Mouse (Mus musculus) frontal cortex, postnatal 10 days (tissue): ENCODE measurements around the gene Jakmip3.
A peak's percentile ranks its signal among the peaks of the same experiment; 100 is the strongest.

Source experiments
- DNase-seq, 2 experiments: peaks; one replicate each; pipeline ENCODE4 v3.0.0; 2022; ENCODE audit warnings: low spot score in 2 of 2, mixed read lengths in 1 of 2

The Jakmip3 gene

GRCm38 (mm10) chr7:138940612-138941461, at the start of gene Jakmip3:
Gene Jakmip3 (plus strand): TSS chr7:138940730.
- DNase-seq, result peak; percentile 40

DNA sequence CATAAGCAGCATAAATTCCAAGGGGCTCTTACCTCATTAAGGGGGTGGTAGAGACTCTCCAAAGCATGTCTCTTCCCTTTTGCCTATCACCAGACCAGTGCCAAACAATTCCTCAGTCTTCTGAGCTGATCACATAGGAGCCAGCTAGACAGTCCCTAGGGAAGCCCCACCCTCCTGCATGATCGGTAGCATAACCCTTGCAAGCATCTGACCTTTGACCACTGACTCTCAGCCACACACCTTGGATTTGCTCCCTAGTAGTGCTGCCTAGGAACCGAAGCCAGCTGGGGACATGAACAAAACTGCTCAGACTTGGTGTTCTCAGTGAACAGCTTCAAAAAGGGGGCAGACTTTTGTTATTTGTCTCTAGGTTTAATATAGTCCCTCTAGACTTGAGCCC, 42.4 kb upstream of the Jakmip3 start:
- DNase-seq, result no peak

- no peak for DNase-seq
Observed at GRCm38 (mm10) chr7:138898743-138899142, 41.8 kb upstream of the Jakmip3 start.

DNA sequence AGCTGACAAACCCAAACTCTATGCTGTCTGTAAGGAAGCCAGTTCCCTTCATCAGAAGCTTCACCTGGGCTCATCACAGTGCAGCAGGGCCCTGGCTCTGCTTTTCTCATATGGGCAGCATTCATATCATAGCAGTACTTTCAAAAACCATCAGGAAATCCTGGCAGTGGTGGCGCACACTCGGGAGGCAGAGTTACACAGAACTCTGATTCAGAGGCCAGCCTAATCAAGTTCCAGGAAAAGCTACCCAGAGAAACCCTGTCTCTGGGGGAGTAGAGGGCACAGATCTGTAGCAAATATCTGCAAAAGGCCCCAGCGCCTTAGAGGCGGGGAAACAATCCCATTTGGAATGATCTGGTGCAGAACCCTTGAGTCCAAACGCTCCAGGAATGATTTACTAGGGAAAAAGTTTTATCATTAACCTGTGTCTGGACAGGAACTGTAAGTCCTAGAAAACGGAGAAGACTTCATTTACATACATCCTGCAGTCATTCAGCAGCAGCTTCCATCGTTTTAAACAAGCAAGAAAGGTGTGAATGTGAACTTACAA, 36.6 kb upstream of the Jakmip3 start:
- no peak for DNase-seq

- DNase-seq, result no peak
Observed at GRCm38 (mm10) chr7:138906441-138906840, 34.1 kb upstream of the Jakmip3 start.

GRCm38 (mm10) chr7:138907043-138907442, 33.5 kb upstream of the Jakmip3 start:
- DNase-seq, result peak in 1 of 2 experiments; percentile 17

DNA sequence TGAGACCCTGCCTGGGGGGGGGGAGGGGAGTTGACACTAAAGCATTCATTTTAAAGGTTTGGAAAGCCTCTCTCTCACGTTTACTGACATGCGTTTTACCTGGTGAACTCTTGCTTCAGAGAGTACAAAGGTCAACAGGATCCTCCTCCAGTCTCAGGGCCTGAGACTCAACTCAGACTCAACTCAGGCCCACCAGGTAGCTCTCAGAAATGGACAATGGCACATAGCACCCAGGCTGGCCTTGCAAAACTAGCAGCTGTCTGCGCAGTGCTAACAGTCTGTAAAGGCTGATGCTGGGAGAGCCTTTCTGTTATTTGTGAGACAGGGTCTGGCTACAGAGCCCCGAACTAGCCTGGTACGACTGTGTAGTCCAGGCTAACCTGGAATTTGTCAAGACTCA, 32.6 kb upstream of the Jakmip3 start:
- DNase-seq, result no peak

GRCm38 (mm10) chr7:138908768-138909276, 31.7 kb upstream of the Jakmip3 start:
- no peak for DNase-seq

DNA sequence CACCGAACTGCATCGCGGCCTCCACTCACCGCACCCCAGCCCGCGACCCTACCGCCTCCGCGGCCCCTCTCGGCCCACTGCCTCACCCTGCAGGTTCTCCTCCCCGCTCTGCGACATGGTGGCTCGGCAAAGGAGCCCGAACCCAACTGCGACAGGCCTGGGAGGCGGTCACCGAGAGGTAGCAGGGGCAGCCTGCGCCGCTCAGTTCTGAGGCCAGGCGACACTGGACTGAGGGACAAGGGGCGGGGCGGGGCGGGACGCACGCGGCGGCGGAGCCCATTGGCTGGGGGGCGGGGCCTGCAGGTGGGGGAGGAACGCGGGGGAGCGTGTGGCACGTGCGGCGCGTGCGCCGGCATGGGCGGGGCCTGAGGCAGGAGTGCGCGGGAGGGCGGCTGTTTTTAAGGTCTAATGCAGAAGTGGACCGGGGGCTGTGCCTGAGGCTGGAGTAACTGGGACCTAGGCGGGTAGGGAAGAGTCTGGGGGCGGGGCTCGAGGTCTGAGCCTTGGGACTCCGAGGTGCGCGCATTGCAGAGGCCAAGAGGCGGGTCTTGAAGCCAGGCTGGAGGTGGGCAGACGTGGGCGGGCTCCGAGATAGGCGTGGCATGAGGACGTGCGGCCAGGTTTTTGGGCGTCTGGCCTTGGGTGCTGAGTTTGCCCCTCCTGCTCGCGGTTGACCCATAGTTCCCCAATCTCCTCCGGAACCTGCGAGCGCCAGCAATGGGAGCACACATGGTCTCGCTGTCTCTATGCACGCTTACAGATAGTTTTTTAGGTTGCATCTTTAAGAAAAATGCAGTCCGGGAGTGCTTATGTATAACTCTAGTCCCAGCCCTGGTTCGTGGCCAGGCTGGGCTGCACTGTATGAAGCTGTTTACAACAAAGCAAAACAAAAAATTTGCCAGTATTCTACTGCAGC, 31.0 kb upstream of the Jakmip3 start, which contains the start of gene Bnip3:
Bnip3 (minus strand) TSS at position 243 of the 916 bp plus-strand sequence.
- peak; percentile 70 to 79 for DNase-seq

- no peak for DNase-seq
Observed at GRCm38 (mm10) chr7:138910193-138910562, 30.4 kb upstream of the Jakmip3 start.

DNA sequence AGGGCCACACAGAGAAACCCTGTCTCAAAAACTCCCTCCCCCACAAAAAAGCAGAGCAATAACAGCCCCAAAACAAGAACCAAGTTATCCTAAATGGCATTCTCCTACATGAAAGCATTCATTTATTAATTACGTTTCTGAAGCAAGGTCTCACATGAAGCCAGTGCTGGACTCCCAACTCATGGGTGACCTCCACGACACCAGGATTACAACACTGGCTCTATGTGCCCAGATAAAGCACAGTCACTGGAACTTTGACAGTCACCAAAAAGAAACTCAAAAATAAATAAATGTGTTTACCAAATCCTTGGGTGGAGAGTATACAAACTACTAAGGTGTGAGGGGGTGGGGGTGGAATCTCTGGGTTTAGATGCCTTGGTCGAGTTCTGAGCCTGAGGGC, 26.9 kb upstream of the Jakmip3 start:
- DNase-seq, result no peak

DNA sequence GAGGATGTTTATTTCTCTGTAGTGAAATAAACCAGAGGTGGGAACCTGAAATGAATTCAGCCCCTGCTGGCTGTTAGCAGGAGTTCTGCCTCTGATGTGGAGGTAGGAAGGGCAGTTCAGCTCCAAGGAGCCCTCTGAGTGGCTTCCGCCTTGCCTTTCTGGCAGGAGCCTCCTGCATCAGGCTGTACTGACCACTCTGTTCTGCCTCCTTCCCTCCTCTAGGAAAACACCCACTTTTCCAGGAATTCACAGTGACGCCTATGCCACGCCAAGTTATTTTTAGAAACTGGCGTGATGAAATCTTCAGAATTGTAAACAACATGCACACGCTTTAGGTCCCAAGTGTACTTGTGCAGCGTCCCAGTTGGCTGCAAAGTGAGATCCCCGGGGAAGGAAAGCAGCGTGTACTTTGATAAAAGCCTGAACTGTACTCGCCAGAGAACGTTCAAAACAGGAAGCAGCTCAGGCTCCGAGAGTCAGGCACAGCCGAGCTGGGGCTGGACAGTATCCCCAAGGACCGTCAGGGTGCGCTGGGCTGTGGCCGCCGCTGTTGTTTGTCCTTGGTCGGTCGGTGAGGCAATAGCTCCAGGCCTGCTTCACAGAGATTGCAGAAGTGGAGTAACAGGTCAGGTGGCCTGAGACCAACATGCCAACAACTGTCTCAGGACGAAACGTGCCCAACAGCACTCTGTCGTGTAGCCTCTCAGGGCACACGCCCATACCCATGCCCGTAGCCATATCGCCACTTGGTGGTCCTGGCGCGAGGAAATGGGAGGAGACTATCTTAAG, 21.2 kb upstream of the Jakmip3 start:
- no peak for DNase-seq

- DNase-seq, result no peak
Observed at GRCm38 (mm10) chr7:138921611-138922010, 18.9 kb upstream of the Jakmip3 start.

GRCm38 (mm10) chr7:138923756-138924425, 16.6 kb upstream of the Jakmip3 start:
- no peak for DNase-seq

DNA sequence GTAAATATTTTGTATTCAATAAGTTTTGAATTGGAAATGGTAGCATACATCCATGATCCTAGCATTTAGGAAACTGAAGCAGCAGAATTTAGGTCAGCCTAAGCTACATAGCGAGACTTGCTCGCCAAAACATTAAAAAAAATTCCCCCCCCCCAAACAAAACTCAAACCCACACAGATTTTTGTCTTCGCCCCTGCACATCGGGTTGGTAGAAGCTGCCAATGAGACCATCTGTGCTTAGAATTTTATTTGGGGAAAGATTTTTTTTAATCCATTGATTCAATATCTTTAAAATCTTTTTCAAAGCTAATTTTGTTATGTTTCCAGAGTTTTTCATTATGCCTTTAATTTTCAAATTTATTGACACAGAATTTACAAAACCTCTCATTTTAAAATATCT, 12.1 kb upstream of the Jakmip3 start:
- DNase-seq, result no peak

DNA sequence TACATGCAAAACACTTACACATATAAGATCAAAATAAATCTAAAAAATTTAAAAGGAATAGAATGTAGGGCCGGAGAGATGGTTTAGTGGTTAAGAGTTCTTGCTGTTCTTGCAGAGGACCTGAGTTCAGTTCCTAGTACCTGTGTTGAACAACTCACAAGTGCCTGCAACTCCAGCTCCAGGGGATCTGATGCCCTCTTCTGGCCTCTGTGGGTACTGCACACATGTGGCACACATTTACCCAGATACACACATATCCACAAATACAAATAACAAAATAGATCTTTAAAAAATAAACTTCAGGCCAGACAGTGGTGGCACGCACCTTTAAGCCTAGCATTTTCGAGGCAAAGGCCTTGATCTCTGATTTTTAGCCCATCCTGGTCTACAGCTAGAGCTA, 6.0 kb upstream of the Jakmip3 start:
- DNase-seq, result no peak

- no peak for DNase-seq
Observed at GRCm38 (mm10) chr7:138938991-138939390, 1.5 kb upstream of the Jakmip3 start.

DNA sequence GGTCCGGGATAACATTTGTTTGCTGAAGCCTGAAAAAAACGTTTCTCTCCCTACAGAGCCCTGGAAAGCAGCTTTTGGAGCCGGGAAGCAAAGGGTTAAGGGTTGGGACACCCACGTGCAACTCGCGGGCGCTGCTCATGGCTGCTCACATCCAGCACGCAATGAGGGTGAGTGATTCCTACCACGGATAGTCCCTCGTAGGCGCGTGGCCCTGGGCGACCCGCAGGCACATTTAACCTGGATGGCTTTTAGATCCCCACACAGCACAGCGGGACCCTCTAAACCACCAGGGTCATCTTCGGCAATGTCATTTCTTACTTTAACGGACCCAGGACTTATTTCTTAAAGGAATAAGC, 296 bp upstream of the Jakmip3 start:
- DNase-seq, result peak; percentile 61 to 69

GRCm38 (mm10) chr7:138941571-138941970, 1.0 kb downstream of the Jakmip3 start:
- no peak for DNase-seq

DNA sequence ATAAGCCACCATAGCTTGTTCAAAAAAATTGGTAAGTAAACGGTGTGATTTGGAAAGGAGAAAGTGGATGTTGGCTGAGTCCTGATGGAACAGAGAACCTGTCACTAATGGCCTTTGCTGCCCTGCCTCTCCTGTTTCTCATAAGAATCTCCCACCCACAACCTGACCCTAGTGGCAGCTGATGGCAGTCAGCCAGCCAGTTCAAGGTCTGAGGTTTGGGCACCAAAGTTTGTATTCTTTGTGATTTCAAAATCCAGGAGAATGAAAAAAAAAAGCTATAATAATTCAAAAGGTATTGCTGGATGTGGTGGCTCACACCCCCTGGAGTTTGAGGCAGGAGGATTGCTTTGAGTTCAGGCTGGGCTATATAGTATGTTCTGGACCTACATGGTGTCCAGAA, 1.8 kb downstream of the Jakmip3 start:
- DNase-seq, result no peak

GRCm38 (mm10) chr7:138945668-138946067, 5.1 kb downstream of the Jakmip3 start:
- no peak for DNase-seq
